Mouse (Mus musculus) hindbrain, postnatal 0 days (tissue): ENCODE data around the gene Slc7a1. TPM values are rescaled to one million over a fixed set of nuclear protein-coding genes. Genes with fewer than 3 reads are reported as not detected.
"Not testable (repeated sequence)": the region's sequence is repeated elsewhere in the genome, so short reads cannot be mapped to it uniquely, and the experiment has no call there.

Source experiments
- ATAC-seq: fragments of 200-750 bp; cut with Nextera tagmentation; 2 replicates; pipeline ENCODE4 v1.8.0; 2017; ENCODE audit warnings: mild to moderate bottlenecking, moderate TSS enrichment, moderate library complexity
- DNase-seq: peaks from one replicate; pipeline ENCODE4 v3.0.0-alpha.2; 2015; ENCODE audit warnings: low spot score
- H3K27ac ChIP-seq: fragments of 300-500 bp; sonication (generic); 2 replicates; pipeline ENCODE4 v1.5.1; 2014; ENCODE audit warnings: mild to moderate bottlenecking
- H3K27me3 ChIP-seq: fragments of 300-500 bp; sonication (generic); 2 replicates; pipeline ENCODE4 v1.6.1; 2014; ENCODE audit warnings: low read length, mixed read lengths; ENCODE audit not compliant: insufficient read depth
- H3K36me3 ChIP-seq: fragments of 300-500 bp; sonication (generic); 2 replicates; pipeline ENCODE4 v1.6.1; 2014; ENCODE audit warnings: low read length, mixed read lengths; ENCODE audit not compliant: insufficient read depth
- H3K4me1 ChIP-seq: fragments of 300-500 bp; sonication (generic); 2 replicates; pipeline ENCODE4 v1.6.1; 2014; ENCODE audit warnings: antibody characterized with exemption, low read length, mixed read lengths; ENCODE audit not compliant: insufficient read depth
- H3K4me2 ChIP-seq: fragments of 300-500 bp; sonication (generic); 2 replicates; pipeline ENCODE4 v1.6.1; 2014; ENCODE audit warnings: low read depth, mild to moderate bottlenecking, low read length, moderate library complexity, mixed read lengths
- H3K4me3 ChIP-seq: fragments of 300-500 bp; sonication (generic); 2 replicates; pipeline ENCODE4 v1.5.1; 2014; ENCODE audit warnings: low read length
- H3K9ac ChIP-seq: fragments of 300-500 bp; sonication (generic); replicated peaks from 2 replicates; pipeline ENCODE4 v1.6.1; 2014; ENCODE audit warnings: mild to moderate bottlenecking, low read length, moderate library complexity, mixed read lengths
- H3K9me3 ChIP-seq: fragments of 300-500 bp; sonication (generic); 2 replicates; pipeline ENCODE4 v1.6.1; 2016; ENCODE audit warnings: low read length, mixed read lengths
- CTCF ChIP-seq: IDR thresholded peaks from 2 replicates; pipeline ENCODE4 v1.5.1; 2016; ENCODE audit warnings: antibody characterized with exemption, control low read depth, low read depth
- WGBS: fragments of 180-500 bp; shearing (Covaris S2); extraction: QIAGEN DNeasy Blood & Tissue Kit; methylation state at CpG from one replicate; pipeline ENCODE4 v1.1.7; 2014; 5-methylcytosine and 5-hydroxymethylcytosine counted together
- polyA plus RNA-seq: library from polyadenylated mRNA; unstranded; fragments of >200 nt; fragmentation: Nextera tagmentation; extraction: Ambion mirVana; gene quantifications from 2 replicates; pipeline ENCODE4 v1.2.1, GENCODE M21; 2015
- total RNA-seq: library from RNA; depleted of rRNA; stranded (reverse); fragments of >200 nt; gene quantifications from 2 replicates; pipeline ENCODE4 v1.2.3, GENCODE M21; 2014

Gene Slc7a1
- total and polyA plus RNA-seq, 2 experiments from 2014 or later = 42.3 to 58.5 TPM

GRCm38 (mm10) chr5:148332622-148332974 lies 67.1 kb downstream of the Slc7a1 start:
- 29% methylated on average over 8 of the region's 8 CpGs for WGBS
- no peak overlapping the region for H3K4me2 ChIP-seq
- H3K4me3 ChIP-seq = no peak overlapping the region
- H3K36me3 ChIP-seq = peaks cover 13% of the 10 kb centered on the region; the same call in 1 of the 2 replicates
- no peaks in the 10 kb centered on the region for H3K9me3 ChIP-seq
- H3K9ac ChIP-seq = no peak overlapping the region
- DNase-seq (peak; percentile 92), ATAC-seq (peak; percentile 89)
- no peaks in the 10 kb centered on the region for H3K4me1 ChIP-seq
- 0 out of 2 replicates have a peak overlapping the region, but pooled peaks have one; percentile 45 for H3K27ac ChIP-seq
- peak; percentile 96 for TF ChIP-seq CTCF
- no peaks in the 10 kb centered on the region for H3K27me3 ChIP-seq

GRCm38 (mm10) chr5:148331926-148332621 lies 67.6 kb downstream of the Slc7a1 start:
- ATAC-seq (peak; percentile 69), DNase-seq (peak; percentile 53)
- H3K4me3 ChIP-seq = no peak overlapping the region
- no peak for TF ChIP-seq CTCF
- no peak overlapping the region for H3K9ac ChIP-seq
- WGBS = 65% methylated on average over 18 of the region's 18 CpGs
- H3K27ac ChIP-seq = peak overlapping the region; percentile 45; the same call in 1 of the 2 replicates
- H3K9me3 ChIP-seq = no peaks in the 10 kb centered on the region
- H3K4me1 ChIP-seq = no peaks in the 10 kb centered on the region
- H3K27me3 ChIP-seq = no peaks in the 10 kb centered on the region
- peaks cover 13% of the 10 kb centered on the region; the same call in 1 of the 2 replicates for H3K36me3 ChIP-seq
- H3K4me2 ChIP-seq = no peak overlapping the region

- no peaks in the 10 kb centered on the region for H3K9me3 ChIP-seq
- peaks cover 13% of the 10 kb centered on the region; the same call in 1 of the 2 replicates for H3K36me3 ChIP-seq
- no peak for TF ChIP-seq CTCF
- peak overlapping the region; percentile 45; the same call in 1 of the 2 replicates for H3K27ac ChIP-seq
- H3K4me1 ChIP-seq = no peaks in the 10 kb centered on the region
- no peaks in the 10 kb centered on the region for H3K27me3 ChIP-seq
- 62% methylated on average over 11 of the region's 11 CpGs for WGBS
- no peak overlapping the region for H3K4me2 ChIP-seq
- no peak overlapping the region for H3K9ac ChIP-seq
- ATAC-seq (no peak), DNase-seq (peak; percentile 55)
- H3K4me3 ChIP-seq = no peak overlapping the region
Measured at GRCm38 (mm10) chr5:148331229-148331776, 68.4 kb downstream of the Slc7a1 start.

- ATAC-seq (no peak), DNase-seq (no peak)
Measured at GRCm38 (mm10) chr5:148328982-148329381, 70.7 kb downstream of the Slc7a1 start.

GRCm38 (mm10) chr5:148326295-148326694 lies 73.4 kb downstream of the Slc7a1 start:
- DNase-seq, H3K4me2 ChIP-seq, ATAC-seq, H3K4me3 ChIP-seq, H3K9ac ChIP-seq, H3K27ac ChIP-seq, H3K4me1 ChIP-seq, H3K9me3 ChIP-seq, H3K27me3 ChIP-seq, H3K36me3 ChIP-seq: not testable (repeated sequence)
- 96% methylated on average over 9 of the region's 9 CpGs for WGBS

More at GRCm38 (mm10) chr5:148328982-148329381, 70.7 kb downstream of the Slc7a1 start:
- no peaks in the 10 kb centered on the region for H3K9me3 ChIP-seq
- no peak overlapping the region for H3K4me2 ChIP-seq
- H3K4me1 ChIP-seq = no peaks in the 10 kb centered on the region
- H3K27me3 ChIP-seq = no peaks in the 10 kb centered on the region
- H3K27ac ChIP-seq = no peak overlapping the region
- TF ChIP-seq CTCF = no peak
- H3K9ac ChIP-seq = no peak overlapping the region
- H3K4me3 ChIP-seq = no peak overlapping the region
- H3K36me3 ChIP-seq = peaks cover 9% of the 10 kb centered on the region; the same call in 1 of the 2 replicates
- 89% methylated on average over 3 of the region's 3 CpGs for WGBS

GRCm38 (mm10) chr5:148325317-148325885 lies 74.3 kb downstream of the Slc7a1 start:
- H3K4me1 ChIP-seq = no peaks in the 10 kb centered on the region
- DNase-seq (peak; percentile 79), ATAC-seq (0 out of 2 replicates have a peak, but pooled peaks have one; percentile 43)
- no peaks in the 10 kb centered on the region for H3K27me3 ChIP-seq
- WGBS = 50% methylated on average over 4 of the region's 4 CpGs
- H3K9me3 ChIP-seq = no peaks in the 10 kb centered on the region
- H3K4me2 ChIP-seq = no peak overlapping the region
- H3K9ac ChIP-seq = no peak overlapping the region
- H3K27ac ChIP-seq = no peak overlapping the region
- no peaks in the 10 kb centered on the region for H3K36me3 ChIP-seq
- H3K4me3 ChIP-seq = no peak overlapping the region
- TF ChIP-seq CTCF = peak; percentile 96
